Mouse (Mus musculus) liver, embryonic 11.5 days (tissue): ENCODE data around the gene Ap4b1. TPM values are rescaled to one million over a fixed set of nuclear protein-coding genes. Genes with fewer than 3 reads are reported as not detected.
A peak's percentile ranks its signal among the peaks of the same experiment; 100 is the strongest.
"Not testable (repeated sequence)": the region's sequence is repeated elsewhere in the genome, so short reads cannot be mapped to it uniquely, and the experiment has no call there.

Experiments
- ATAC-seq: fragments of 200-750 bp; cut with Nextera tagmentation; replicated peaks from 2 replicates; pipeline ENCODE4 v1.8.0; 2017; ENCODE audit warnings: moderate number of reproducible peaks, mild to moderate bottlenecking, moderate TSS enrichment, moderate library complexity; ENCODE audit not compliant: low FRiP score
- DNase-seq: peaks from one replicate; pipeline ENCODE4 v3.0.0-alpha.2; 2017; ENCODE audit warnings: low spot score
- H3K27ac ChIP-seq: fragments of 300-500 bp; sonication (generic); 2 replicates; pipeline ENCODE4 v1.5.1; 2014; ENCODE audit warnings: mild to moderate bottlenecking, low read depth, low read length, control low read depth
- H3K27me3 ChIP-seq: fragments of 300-500 bp; sonication (generic); replicated peaks from 2 replicates; pipeline ENCODE4 v1.6.1; 2014; ENCODE audit warnings: low read length, mixed read lengths; ENCODE audit not compliant: control insufficient read depth, insufficient read depth
- H3K36me3 ChIP-seq: fragments of 300-500 bp; sonication (generic); 2 replicates; pipeline ENCODE4 v1.6.1; 2014; ENCODE audit warnings: mild to moderate bottlenecking, low read length, moderate library complexity, mixed read lengths; ENCODE audit not compliant: control insufficient read depth, insufficient read depth
- H3K4me1 ChIP-seq: fragments of 300-500 bp; sonication (generic); replicated peaks from 2 replicates; pipeline ENCODE4 v1.6.1; 2014; ENCODE audit warnings: low read length, mixed read lengths; ENCODE audit not compliant: control insufficient read depth, insufficient read depth
- H3K4me2 ChIP-seq: fragments of 300-500 bp; sonication (generic); 2 replicates; pipeline ENCODE4 v1.6.1; 2014; ENCODE audit warnings: mild to moderate bottlenecking, control low read depth, moderate library complexity
- H3K4me3 ChIP-seq: fragments of 300-500 bp; sonication (generic); 2 replicates; pipeline ENCODE4 v1.5.1; 2014; ENCODE audit warnings: low read depth, low read length, control low read depth
- H3K9ac ChIP-seq: fragments of 300-500 bp; sonication (generic); 2 replicates; pipeline ENCODE4 v1.6.1; 2014; ENCODE audit warnings: low read depth, low read length, control low read depth
- H3K9me3 ChIP-seq: fragments of 300-500 bp; sonication (generic); 2 replicates; pipeline ENCODE4 v1.6.1; 2016; ENCODE audit warnings: low read length, inconsistent platforms, mixed read lengths; ENCODE audit not compliant: control insufficient read depth
- WGBS: fragments of 180-500 bp; shearing (Covaris S2); extraction: QIAGEN DNeasy Blood & Tissue Kit; methylation state at CpG from one replicate; pipeline ENCODE4 v1.1.7; 2014; 5-methylcytosine and 5-hydroxymethylcytosine counted together
- polyA plus RNA-seq: library from polyadenylated mRNA; unstranded; fragments of >200 nt; fragmentation: Nextera tagmentation; extraction: Ambion mirVana; gene quantifications from 2 replicates; pipeline ENCODE4 v1.2.1, GENCODE M21; 2014

Gene Ap4b1
- polyA plus RNA-seq, 1 experiment from 2014 or later = 20.8 TPM

DNA sequence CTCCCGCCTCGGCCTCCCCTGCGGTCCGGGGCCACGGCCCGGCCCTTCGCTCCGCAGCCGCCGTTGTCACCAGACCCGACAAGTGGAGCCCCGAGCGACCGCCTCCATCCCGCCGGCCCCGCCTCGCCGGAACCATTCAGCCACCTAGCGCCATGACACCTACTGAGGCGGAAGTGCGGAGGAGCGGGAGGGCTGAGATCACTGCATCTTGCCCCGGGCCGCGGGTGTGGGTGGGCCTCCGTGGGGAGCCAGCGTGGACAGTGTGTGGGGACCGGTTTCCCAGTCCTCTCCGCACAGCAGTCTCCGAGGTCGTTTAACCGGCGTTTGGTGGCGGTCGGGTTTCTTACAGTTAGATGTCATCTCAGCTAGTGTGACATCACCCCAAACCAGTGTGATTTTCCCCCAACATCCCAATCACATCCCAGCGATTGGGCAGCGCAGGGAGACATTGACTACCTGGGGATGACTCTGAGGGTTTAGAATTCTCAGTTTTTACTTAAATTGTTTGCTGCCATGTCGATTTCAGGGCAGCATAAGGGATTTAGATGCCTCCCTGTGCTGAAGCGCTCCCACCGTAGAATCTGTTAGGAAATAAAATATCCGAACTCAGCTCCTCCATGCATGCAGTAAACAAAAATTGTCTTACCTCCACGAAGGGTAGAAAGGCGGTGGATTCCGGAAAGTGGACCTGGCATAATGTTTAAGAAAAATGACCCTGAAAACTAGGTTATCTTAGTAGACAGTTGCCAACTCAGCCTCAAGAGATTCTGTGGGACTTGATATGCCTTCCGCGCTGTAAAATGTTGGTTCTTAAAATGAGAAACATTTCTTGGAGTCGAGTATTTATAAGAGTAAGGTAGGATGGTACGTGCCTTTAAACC lies 17.9 kb upstream of the Ap4b1 start, which contains the start of gene Hipk1:
TSS of gene Hipk1 (minus strand) at position 334 of the 881 bp plus-strand sequence.
- ATAC-seq (peak; percentile 92), DNase-seq (peak; percentile 96)
- no peaks in the 10 kb centered on the region for H3K36me3 ChIP-seq
- peak within 1 kb of the TSS; percentile 68 for H3K4me3 ChIP-seq
- H3K4me2 ChIP-seq = peak within 1 kb of the TSS; percentile 88
- H3K9me3 ChIP-seq = no peaks in the 10 kb centered on the region
- peaks cover 19% of the 10 kb centered on the region for H3K4me1 ChIP-seq
- H3K27me3 ChIP-seq = no peaks in the 10 kb centered on the region
- WGBS = 9% methylated on average over 49 of the region's 49 CpGs
- H3K27ac ChIP-seq = peak within 1 kb of the TSS; percentile 92
- H3K9ac ChIP-seq = peak within 1 kb of the TSS; percentile 75

DNA sequence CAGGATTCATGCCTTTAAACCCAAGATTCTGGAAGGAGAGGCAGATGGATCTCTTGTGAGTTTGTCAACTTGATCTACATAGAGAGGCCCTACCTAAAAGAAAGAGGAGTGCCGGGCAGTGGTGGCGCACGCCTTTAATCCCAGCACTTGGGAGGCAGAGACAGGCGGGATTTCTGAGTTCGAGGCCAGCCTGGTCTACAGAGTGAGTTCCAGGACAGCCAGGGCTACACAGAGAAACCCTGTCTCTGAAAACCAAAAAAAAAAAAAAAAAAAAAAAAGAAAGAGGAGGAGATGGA lies 17.3 kb upstream of the Ap4b1 start:
- Histone ChIP-seq H3K4me1 (peaks cover 17% of the 10 kb centered on the region; the same call in 1 of the 2 replicates), H3K27ac (peak overlapping the region; percentile 92), H3K9ac (peak overlapping the region; percentile 5; the same call in 1 of the 2 replicates), H3K4me2 (peak overlapping the region; percentile 88), H3K4me3 (peak overlapping the region; percentile 68; the same call in 1 of the 2 replicates)
- not testable (repeated sequence) for H3K9me3 ChIP-seq, DNase-seq, H3K36me3 ChIP-seq, ATAC-seq, H3K27me3 ChIP-seq
- 69% methylated on average over 5 of the region's 5 CpGs for WGBS

DNA sequence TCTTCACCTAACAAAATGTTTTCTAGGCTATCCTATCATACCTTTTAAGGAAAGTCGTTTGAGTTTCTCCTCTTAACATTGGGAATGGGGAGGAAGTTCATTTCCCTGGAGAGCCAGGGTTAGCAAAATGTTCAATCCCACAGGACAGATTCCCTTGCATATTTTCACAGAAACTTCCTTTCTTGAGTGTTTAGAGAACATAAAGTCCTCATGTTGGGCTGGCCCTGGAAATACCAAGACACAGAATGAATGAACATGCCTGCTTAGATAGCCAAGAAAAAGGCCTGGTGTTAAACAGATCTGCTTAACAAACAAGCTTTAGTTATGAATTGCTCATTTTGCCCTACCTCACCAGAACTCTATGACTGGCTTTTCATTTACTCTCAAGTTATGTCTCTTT lies 16.8 kb upstream of the Ap4b1 start:
- Histone ChIP-seq H3K27ac (no peak overlapping the region), H3K4me1 (peaks cover 12% of the 10 kb centered on the region; the same call in 1 of the 2 replicates), H3K27me3 (no peaks in the 10 kb centered on the region), H3K9me3 (no peaks in the 10 kb centered on the region), H3K36me3 (no peaks in the 10 kb centered on the region), H3K9ac (no peak overlapping the region), H3K4me3 (no peak overlapping the region), H3K4me2 (no peak overlapping the region)
- 82% methylated on average over 1 of the region's 1 CpGs for WGBS
- no peak for ATAC-seq
- no peak for DNase-seq

DNA sequence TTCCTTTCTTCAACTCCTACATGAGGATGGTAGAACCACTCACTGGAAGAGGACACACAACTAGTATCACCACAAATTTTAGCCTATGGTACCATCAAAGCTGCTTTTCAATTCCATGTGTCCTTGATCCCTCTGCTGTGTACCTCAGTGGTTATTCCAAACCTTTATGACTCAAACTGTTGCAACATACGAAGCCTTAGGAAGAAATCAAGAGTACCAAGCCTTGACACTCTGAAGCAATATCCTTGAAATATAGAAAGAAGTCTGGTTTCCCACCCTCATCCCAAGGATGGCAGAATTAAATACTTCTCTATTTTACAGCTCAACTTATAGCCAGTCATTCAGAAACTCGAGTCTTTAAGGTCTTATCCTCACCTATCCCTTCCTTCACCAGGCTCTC lies 12.9 kb upstream of the Ap4b1 start:
- Histone ChIP-seq H3K36me3 (no peaks in the 10 kb centered on the region), H3K9ac (no peak overlapping the region), H3K27ac (no peak overlapping the region), H3K4me3 (no peak overlapping the region), H3K4me1 (peaks cover 16% of the 10 kb centered on the region), H3K9me3 (no peaks in the 10 kb centered on the region), H3K4me2 (no peak overlapping the region), H3K27me3 (no peaks in the 10 kb centered on the region)
- ATAC-seq (no peak), DNase-seq (no peak)
- WGBS = 60% methylated on average over 2 of the region's 2 CpGs

DNA sequence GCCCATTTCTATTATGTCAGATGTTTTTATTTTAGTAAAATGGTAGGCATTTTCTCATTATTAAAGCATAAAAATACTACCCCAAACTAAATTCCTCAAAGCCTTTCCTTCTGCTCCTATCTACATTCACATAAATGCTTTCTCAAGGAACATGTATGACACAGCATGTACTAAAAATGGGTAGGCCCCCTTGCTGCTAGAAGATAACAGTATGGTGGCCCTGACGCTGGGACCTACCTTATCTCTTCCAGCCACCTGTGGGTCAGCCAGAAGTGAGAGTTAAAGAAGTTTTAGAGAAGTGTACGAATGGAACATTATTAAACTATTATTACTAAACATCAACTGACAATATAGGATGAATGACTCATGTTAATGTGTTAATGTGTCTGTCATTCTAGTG lies 9.8 kb upstream of the Ap4b1 start:
- Histone ChIP-seq H3K27ac (peak overlapping the region; percentile 89; the same call in 1 of the 2 replicates), H3K4me1 (peaks cover 26% of the 10 kb centered on the region), H3K4me3 (no peak overlapping the region), H3K36me3 (peaks cover 11% of the 10 kb centered on the region), H3K4me2 (no peak overlapping the region), H3K9ac (no peak overlapping the region), H3K9me3 (no peaks in the 10 kb centered on the region), H3K27me3 (no peaks in the 10 kb centered on the region)
- 33% methylated on average over 2 of the region's 2 CpGs for WGBS
- ATAC-seq (peak; percentile 94), DNase-seq (no peak)

DNA sequence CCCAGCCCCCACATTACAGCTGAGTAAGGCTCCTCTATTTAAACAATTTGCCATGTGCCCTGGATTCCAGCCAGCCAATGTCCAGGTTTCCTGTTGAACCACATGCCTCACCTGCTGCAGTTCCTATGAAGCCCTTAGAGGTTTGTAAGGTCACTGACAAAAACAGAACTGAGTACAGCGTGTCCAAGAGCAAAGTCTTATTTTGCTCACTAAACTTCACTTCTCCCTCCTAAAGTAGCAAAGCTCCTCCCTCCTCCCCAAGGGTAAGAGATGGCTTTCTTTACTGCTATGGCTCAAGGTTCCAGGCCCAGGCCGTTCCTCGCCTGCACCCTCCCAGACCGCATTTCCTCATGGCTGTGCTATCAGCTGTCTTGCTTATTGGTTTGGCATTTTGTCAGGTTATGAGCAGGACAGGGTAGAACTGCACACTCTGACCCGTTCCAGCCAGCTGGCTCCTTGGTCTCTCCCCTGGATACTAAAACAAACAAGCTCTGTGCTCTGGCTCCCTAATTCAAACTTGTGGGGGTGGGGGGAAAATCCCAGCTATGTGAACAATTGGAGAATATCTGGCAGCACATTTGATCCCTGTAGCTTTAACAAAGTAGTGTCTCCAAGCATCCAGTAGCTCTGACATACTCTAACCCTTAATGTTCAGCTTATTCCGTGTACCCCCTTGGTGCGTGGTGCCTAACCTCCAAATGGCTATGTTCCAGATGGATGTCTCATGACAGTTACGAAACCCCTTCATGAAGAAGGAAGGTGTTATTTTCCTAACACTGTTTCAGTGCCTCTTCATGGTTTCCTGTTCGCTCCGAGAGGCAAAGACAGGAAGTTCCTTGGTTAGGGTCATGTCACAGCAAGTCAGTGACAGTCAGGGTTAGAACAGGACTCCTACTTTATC lies 7.4 kb upstream of the Ap4b1 start:
- 40% methylated on average over 10 of the region's 10 CpGs for WGBS
- H3K4me1 ChIP-seq = peaks cover 37% of the 10 kb centered on the region
- H3K27me3 ChIP-seq = no peaks in the 10 kb centered on the region
- ATAC-seq (peak; percentile 63), DNase-seq (no peak)
- peak overlapping the region; percentile 44 for H3K9ac ChIP-seq
- peak overlapping the region; percentile 40 for H3K4me2 ChIP-seq
- peaks cover 16% of the 10 kb centered on the region for H3K36me3 ChIP-seq
- H3K27ac ChIP-seq = peak overlapping the region; percentile 83
- no peaks in the 10 kb centered on the region for H3K9me3 ChIP-seq
- H3K4me3 ChIP-seq = no peak overlapping the region

DNA sequence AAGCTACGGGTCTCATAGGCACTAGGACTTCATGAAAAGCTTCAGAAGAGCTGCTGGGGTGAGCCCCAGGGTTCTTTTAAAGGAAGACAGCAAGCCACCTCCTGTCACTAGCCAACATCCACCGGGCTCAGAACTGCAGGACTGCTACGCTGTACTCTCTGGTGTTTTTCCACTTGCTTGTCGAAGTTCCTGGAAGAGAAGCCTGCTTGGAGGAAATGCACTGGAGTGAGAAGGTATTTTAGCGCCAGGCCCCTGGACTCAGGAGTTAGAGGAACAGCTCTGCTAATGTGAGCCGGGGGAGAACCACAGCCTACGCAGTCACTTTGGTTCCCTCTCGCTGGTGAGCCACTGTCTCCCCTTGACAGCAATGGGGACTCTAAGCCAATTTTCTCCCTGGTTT lies 6.5 kb upstream of the Ap4b1 start:
- ATAC-seq (no peak), DNase-seq (no peak)
- 57% methylated on average over 8 of the region's 8 CpGs for WGBS
- Histone ChIP-seq H3K4me1 (peaks cover 39% of the 10 kb centered on the region), H3K9me3 (no peaks in the 10 kb centered on the region), H3K27ac (peak overlapping the region; percentile 73), H3K36me3 (peaks cover 20% of the 10 kb centered on the region), H3K9ac (no peak overlapping the region), H3K4me3 (no peak overlapping the region), H3K27me3 (no peaks in the 10 kb centered on the region), H3K4me2 (no peak overlapping the region)

DNA sequence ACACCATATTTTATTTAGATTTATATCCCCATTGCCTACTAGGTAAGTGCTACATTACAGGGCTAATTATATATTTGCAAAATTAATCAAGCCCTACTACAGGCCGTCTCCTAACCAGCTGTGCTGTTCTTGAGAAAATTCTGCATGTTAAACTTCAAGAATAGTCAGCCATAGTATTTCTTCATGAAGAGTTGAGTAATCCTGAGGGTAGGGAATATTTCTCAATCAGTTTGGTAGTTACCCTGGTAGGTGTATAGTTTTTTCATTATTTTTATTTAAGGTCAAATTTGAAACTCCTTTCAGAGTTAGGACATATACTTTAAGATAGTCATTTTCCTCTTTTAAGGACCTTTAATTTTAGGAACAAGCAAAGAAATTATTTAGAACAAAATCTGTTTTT lies 3.6 kb upstream of the Ap4b1 start:
- Histone ChIP-seq H3K9me3 (no peaks in the 10 kb centered on the region), H3K9ac (no peak overlapping the region), H3K27ac (no peak overlapping the region), H3K27me3 (no peaks in the 10 kb centered on the region), H3K36me3 (peaks cover 20% of the 10 kb centered on the region), H3K4me3 (no peak overlapping the region), H3K4me1 (peaks cover 33% of the 10 kb centered on the region), H3K4me2 (no peak overlapping the region)
- 87% methylated on average over 1 of the region's 1 CpGs for WGBS
- DNase-seq (no peak), ATAC-seq (no peak)
